Mouse (Mus musculus): Measurements from ENCODE around the gene Rab10. TPM values are rescaled to one million over a fixed set of nuclear protein-coding genes. Genes with fewer than 3 reads are reported as not detected.

The Rab10 gene
- polyA plus RNA-seq (2015; fragmentation: Nextera tagmentation; extraction: Ambion mirVana), result 59.8 and 60.8 TPM in 2 replicates

DNA sequence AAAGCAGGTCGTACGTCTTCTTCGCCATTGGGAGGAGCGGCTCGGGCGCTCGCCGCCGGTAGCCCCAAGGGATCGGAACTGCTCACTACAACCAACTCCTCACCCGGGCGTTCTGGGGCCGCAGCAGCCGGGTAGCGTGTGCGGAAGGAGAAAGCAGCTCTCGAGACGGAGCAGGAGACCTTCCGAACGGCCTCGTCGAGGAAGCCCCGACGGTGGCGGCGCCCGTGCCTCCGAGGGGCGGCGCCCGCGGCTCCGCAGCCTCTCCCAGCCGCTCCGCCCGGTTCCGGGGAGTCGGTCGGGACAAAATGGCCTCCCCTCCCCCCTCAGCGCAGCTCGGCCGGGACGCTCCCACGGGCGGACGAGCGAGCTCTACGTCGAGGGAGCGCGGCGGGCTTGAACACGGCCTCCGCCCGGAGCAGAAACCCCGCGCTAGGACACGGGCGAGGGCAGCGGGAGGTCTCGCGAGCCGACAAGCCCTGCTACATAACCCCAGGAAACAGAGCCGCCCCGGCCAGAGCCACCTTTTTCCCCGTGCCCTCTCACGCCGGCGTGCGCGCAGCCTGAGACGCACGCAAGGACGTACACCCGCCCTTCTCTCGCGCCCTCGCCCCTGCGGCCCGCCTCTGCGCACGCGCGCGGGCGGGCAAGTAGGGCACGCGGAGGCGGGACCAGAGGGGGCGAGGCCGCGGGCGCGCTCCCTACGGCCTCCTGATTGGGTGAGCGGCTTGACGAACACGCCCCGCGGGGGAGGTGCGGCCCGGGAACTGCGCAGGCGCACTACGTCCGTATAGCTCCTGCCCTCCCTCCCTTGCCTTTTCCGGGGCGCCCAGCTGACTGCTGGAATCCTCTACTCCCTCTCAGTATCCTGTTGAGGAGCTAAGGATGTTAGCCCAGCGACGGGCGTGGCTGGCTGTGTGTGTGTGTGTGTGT lies at the start of gene Rab10:
Gene Rab10, minus strand, starts transcription at position 579 of the 930 bp plus-strand sequence.
- H3K9ac ChIP-seq, result peak within 1 kb of the TSS; percentile 96
- WGBS, result under 1% methylated on average over 100 of the region's 111 CpGs

DNA sequence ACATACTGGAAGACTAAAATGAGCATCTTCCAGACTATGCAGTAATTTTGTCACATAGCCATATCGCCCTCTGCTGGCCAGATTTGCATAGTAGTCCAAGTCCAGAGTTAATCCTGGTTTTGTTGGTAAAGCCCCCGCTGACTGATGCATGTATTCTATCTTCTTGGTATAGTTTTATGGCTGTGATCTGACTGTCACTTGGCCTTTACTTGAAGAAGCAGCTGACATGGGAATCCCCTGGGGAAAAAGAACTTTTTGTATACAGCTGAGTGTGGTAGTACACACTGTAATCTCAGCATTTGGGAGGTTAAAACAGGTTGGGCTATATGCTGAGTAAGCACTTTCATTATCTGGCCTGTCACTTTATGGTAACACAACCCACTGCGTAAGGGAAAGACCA lies 49.5 kb upstream of the Rab10 start:
- Histone ChIP-seq H3K27me3 (replicated peaks) (no peaks in the 10 kb centered on the region), H3K4me3 (no peak overlapping the region), H3K27ac (replicated peaks) (no peak overlapping the region), H3K36me3 (no peaks in the 10 kb centered on the region), H3K9ac (no peak overlapping the region), H3K4me1 (no peaks in the 10 kb centered on the region), H3K9me3 (no peaks in the 10 kb centered on the region), H3K4me2 (0 out of 2 replicates have a peak overlapping the region, but pooled peaks have one; percentile 28)
- 22% methylated on average over 3 of the region's 3 CpGs for WGBS
- no peak for ATAC-seq (ENCODE audit: extremely low read depth, insufficient number of reproducible peaks, low FRiP score, low TSS enrichment)

More for the DNA sequence above, at the start of gene Rab10:
- no peaks in the 10 kb centered on the region for H3K9me3 ChIP-seq
- H3K27ac ChIP-seq (replicated peaks), result peak within 1 kb of the TSS; percentile 99
- no peaks in the 10 kb centered on the region for H3K36me3 ChIP-seq
- no peaks in the 10 kb centered on the region for H3K27me3 ChIP-seq (replicated peaks)
- peak within 1 kb of the TSS; percentile 90 for H3K4me2 ChIP-seq
- H3K4me3 ChIP-seq, result peak within 1 kb of the TSS; percentile 97
- peaks cover 33% of the 10 kb centered on the region for H3K4me1 ChIP-seq
- ATAC-seq (ENCODE audit: extremely low read depth, insufficient number of reproducible peaks, low FRiP score, low TSS enrichment), result peak; percentile 99

DNA sequence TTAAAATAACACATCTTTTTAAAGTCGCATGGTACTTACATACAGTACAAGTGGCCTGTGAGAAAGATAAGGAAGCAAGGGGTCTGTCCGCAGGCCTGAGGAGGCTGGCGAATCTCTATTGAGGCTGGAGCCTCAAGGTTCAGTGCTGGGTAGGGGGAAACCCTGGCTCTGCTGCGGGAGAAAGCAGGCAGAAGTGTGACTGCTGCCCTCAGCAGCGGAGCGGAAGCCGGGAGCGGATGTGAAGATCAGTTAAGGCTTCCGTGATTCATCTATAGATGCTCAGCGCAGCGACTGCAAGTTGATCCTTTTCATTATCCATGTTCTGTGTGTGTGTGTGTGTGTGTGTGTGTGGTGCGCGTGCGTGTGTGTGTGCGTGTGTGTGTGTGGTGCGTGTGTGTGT lies 47.1 kb upstream of the Rab10 start:
- no peak for ATAC-seq (ENCODE audit: extremely low read depth, insufficient number of reproducible peaks, low FRiP score, low TSS enrichment)
- H3K4me3 ChIP-seq, result peak overlapping the region; percentile 34
- H3K4me2 ChIP-seq, result peak overlapping the region; percentile 54
- no peaks in the 10 kb centered on the region for H3K27me3 ChIP-seq (replicated peaks)
- H3K9ac ChIP-seq, result peak overlapping the region; percentile 47
- H3K27ac ChIP-seq (replicated peaks), result no peak overlapping the region
- H3K36me3 ChIP-seq, result no peaks in the 10 kb centered on the region
- no peaks in the 10 kb centered on the region for H3K9me3 ChIP-seq
- WGBS, result 49% methylated on average over 16 of the region's 16 CpGs
- H3K4me1 ChIP-seq, result no peaks in the 10 kb centered on the region

DNA sequence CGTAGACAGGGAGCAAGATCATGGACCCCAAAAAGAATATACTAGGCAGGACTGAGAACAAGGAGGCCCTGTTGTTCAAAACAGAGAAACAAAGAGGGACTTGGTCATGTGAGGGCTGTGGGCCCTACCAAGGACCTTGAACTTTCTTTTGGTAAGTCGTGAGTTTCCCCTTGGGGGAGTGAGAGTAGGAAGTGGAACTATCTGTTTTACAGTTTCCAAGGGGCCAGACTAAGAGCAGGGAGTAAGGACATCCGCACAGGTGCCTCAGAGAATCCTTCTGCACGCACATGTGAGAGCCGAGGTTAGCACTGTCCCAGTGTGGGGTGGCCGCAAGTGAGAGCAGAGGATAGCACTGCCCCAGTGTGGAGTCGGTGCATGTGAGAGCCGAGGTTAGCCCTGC lies 45.3 kb upstream of the Rab10 start:
- no peak overlapping the region for H3K4me2 ChIP-seq
- H3K27me3 ChIP-seq (replicated peaks), result no peaks in the 10 kb centered on the region
- no peaks in the 10 kb centered on the region for H3K4me1 ChIP-seq
- WGBS, result 81% methylated on average over 8 of the region's 8 CpGs
- H3K36me3 ChIP-seq, result no peaks in the 10 kb centered on the region
- no peak overlapping the region for H3K4me3 ChIP-seq
- H3K27ac ChIP-seq (replicated peaks), result no peak overlapping the region
- no peak for ATAC-seq (ENCODE audit: extremely low read depth, insufficient number of reproducible peaks, low FRiP score, low TSS enrichment)
- no peak overlapping the region for H3K9ac ChIP-seq
- no peaks in the 10 kb centered on the region for H3K9me3 ChIP-seq

DNA sequence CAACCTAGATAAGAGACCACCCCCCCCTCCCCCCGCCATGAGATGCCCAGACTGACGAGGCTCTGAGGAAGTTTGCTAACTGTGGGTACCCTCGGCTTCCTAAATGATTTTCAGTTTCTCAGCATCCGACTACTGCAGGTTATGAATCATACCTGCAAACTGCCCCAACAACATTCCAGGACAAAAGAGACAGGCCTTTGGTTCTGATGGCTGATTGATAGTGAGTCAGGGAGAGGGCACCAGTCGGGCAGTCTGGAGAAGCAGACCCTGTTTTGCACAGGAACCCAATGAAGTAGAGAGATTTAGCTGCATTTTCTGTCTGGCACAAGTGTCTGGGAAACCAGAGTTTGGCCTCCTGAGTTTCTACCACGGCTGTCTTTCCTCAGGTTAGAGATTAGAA lies 42.4 kb upstream of the Rab10 start:
- no peak overlapping the region for H3K27ac ChIP-seq (replicated peaks)
- no peaks in the 10 kb centered on the region for H3K36me3 ChIP-seq
- H3K9me3 ChIP-seq, result no peaks in the 10 kb centered on the region
- H3K9ac ChIP-seq, result no peak overlapping the region
- ATAC-seq (ENCODE audit: extremely low read depth, insufficient number of reproducible peaks, low FRiP score, low TSS enrichment), result no peak
- no peaks in the 10 kb centered on the region for H3K4me1 ChIP-seq
- no peak overlapping the region for H3K4me3 ChIP-seq
- H3K27me3 ChIP-seq (replicated peaks), result no peaks in the 10 kb centered on the region
- WGBS, result 66% methylated on average over 6 of the region's 6 CpGs
- no peak overlapping the region for H3K4me2 ChIP-seq

DNA sequence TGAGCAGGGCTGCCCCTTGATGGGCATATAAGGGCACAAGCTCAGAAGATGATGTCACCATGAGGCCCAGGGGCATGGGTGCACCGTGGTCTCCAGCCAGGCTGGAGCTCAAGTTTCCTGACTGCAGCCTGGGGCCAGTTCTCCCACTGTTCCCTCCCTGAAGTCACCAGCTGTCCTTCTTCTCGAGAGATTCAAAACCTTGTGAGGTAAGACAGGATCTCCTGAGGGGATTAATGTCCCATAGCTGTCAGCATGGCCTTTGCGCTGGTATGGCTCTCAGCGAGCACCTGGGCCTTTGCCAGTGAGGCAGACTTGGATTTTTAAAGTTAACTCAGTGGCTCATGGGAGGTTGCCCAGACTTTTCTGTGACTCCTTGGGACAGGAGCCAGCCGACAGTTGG lies 40.4 kb upstream of the Rab10 start:
- 56% methylated on average over 5 of the region's 5 CpGs for WGBS

DNA sequence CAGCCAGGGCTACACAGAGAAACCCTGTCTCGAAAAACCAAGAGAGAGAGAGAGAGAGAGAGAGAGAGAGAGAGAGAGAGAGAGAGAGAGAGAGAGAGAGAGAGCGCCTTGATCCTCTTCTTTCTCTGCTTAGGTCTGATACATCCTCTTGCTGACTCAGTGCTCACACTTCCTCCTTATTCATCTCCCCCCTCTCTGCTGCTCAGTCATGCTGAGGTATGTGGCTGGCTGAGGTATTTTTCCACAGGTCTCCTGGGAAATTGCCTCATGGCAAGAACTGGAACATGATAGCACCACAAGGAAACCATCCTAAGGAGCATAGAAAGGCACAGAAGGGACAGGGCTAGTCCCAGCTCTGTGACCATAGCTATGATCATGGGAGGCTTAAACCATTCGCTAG lies 39.6 kb upstream of the Rab10 start:
- ATAC-seq (ENCODE audit: extremely low read depth, insufficient number of reproducible peaks, low FRiP score, low TSS enrichment), result no peak
- Histone ChIP-seq H3K9ac (no peak overlapping the region), H3K4me1 (no peaks in the 10 kb centered on the region), H3K36me3 (no peaks in the 10 kb centered on the region), H3K9me3 (no peaks in the 10 kb centered on the region), H3K4me3 (no peak overlapping the region), H3K27me3 (replicated peaks) (no peaks in the 10 kb centered on the region), H3K4me2 (no peak overlapping the region), H3K27ac (replicated peaks) (no peak overlapping the region)
- WGBS, result 80% methylated on average over 3 of the region's 3 CpGs

More for the DNA sequence above, 40.4 kb upstream of the Rab10 start:
- Histone ChIP-seq H3K4me1 (no peaks in the 10 kb centered on the region), H3K9ac (no peak overlapping the region), H3K9me3 (no peaks in the 10 kb centered on the region), H3K4me3 (no peak overlapping the region), H3K36me3 (no peaks in the 10 kb centered on the region), H3K27me3 (replicated peaks) (no peaks in the 10 kb centered on the region), H3K27ac (replicated peaks) (no peak overlapping the region), H3K4me2 (no peak overlapping the region)
- ATAC-seq (ENCODE audit: extremely low read depth, insufficient number of reproducible peaks, low FRiP score, low TSS enrichment), result no peak

DNA sequence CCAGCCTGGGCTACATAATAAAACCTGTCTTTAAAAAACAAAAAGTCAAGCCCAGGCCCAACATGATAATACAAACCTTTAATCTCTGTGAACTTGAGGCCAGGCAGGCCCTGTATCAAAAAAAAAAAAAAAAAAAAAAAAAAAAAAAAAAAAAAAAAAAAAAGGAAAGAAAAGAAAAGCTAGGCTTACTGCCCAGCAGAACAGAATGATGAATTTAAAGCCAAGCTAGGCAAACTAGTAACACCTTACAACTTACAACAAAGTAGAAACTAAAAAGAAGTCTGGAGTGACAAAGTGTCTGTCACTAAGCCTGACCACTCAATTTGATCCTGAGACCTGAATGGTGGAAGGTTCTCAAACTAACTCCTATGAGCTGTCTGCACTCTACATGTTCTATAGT lies 37.9 kb upstream of the Rab10 start:
- H3K4me3 ChIP-seq, result no peak overlapping the region
- no peak for ATAC-seq (ENCODE audit: extremely low read depth, insufficient number of reproducible peaks, low FRiP score, low TSS enrichment)

DNA sequence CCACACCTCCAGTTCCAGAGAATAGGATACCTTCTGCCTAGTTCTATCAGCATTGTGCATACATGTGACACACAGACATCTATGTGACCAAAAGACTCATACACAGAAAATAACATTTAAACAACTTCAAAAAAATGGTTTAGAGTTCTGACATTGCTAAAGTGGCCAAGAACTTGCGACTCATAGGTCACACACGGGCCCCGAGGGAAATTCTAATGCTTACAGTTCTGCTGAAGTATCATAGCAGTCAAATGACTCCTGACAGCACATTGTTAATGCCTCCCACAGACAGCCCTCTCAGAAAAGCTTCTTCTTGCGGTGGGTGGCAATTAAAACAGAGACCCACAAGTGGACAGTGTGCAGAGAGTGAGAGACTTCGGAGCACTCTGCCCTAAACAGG lies 35.3 kb upstream of the Rab10 start:
- Histone ChIP-seq H3K27ac (replicated peaks) (no peak overlapping the region), H3K9me3 (no peaks in the 10 kb centered on the region), H3K4me1 (no peaks in the 10 kb centered on the region), H3K36me3 (no peaks in the 10 kb centered on the region), H3K4me3 (no peak overlapping the region), H3K9ac (no peak overlapping the region), H3K4me2 (no peak overlapping the region), H3K27me3 (replicated peaks) (no peaks in the 10 kb centered on the region)
- WGBS, result 78% methylated on average over 5 of the region's 5 CpGs
- ATAC-seq (ENCODE audit: extremely low read depth, insufficient number of reproducible peaks, low FRiP score, low TSS enrichment), result no peak

More for the DNA sequence above, 37.9 kb upstream of the Rab10 start:
- no peaks in the 10 kb centered on the region for H3K27me3 ChIP-seq (replicated peaks)
- no peaks in the 10 kb centered on the region for H3K4me1 ChIP-seq
- H3K9me3 ChIP-seq, result no peaks in the 10 kb centered on the region
- H3K9ac ChIP-seq, result no peak overlapping the region
- H3K4me2 ChIP-seq, result no peak overlapping the region
- H3K27ac ChIP-seq (replicated peaks), result no peak overlapping the region
- no peaks in the 10 kb centered on the region for H3K36me3 ChIP-seq

DNA sequence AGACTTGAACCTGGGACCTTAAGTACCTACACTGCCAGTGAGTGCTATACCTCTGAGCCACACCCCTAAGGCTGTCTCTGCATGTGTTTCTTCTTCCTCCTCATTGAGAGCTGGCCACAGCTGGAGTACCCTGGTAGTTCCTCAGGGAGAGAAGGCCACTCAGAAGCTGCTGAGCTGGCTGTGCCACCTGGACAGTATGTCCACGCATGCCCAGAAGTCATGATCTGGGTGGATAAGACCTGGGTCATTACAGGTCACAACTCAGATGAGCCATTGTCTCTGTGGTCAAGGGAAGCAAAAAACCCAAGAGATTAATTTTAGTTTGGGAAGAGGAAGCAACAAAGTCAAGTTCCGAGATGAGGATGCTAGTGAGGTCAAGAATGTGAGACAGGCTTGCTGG lies 34.4 kb upstream of the Rab10 start:
- ATAC-seq (ENCODE audit: extremely low read depth, insufficient number of reproducible peaks, low FRiP score, low TSS enrichment), result no peak
- Histone ChIP-seq H3K27me3 (replicated peaks) (no peaks in the 10 kb centered on the region), H3K27ac (replicated peaks) (no peak overlapping the region), H3K4me3 (no peak overlapping the region), H3K9me3 (no peaks in the 10 kb centered on the region), H3K4me2 (no peak overlapping the region), H3K9ac (no peak overlapping the region), H3K4me1 (no peaks in the 10 kb centered on the region), H3K36me3 (no peaks in the 10 kb centered on the region)
- 81% methylated on average over 2 of the region's 2 CpGs for WGBS

DNA sequence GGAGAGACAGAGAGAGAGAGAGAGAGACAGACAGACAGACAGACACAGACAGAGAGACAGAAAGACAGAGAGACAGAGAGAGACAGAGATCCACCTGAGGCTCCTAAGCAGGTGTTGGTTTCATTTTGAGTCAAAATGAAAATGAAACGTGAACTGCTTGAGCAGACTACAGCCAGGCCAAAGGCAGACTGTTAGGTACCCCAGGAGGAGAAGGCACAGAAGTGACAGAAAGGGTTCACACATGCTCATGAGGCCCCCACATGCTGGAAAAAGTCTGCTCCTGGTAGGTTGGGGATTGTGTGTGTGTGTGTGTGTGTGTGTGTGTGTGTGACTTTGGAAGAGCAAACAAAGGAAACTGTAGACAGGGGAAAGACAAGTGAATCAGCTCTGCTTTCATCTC lies 29.2 kb upstream of the Rab10 start:
- WGBS, result 80% methylated on average over 1 of the region's 1 CpGs
- Histone ChIP-seq H3K4me1 (no peaks in the 10 kb centered on the region), H3K27ac (replicated peaks) (no peak overlapping the region), H3K36me3 (no peaks in the 10 kb centered on the region), H3K9ac (no peak overlapping the region), H3K4me3 (no peak overlapping the region), H3K9me3 (no peaks in the 10 kb centered on the region), H3K4me2 (no peak overlapping the region), H3K27me3 (replicated peaks) (no peaks in the 10 kb centered on the region)
- no peak for ATAC-seq (ENCODE audit: extremely low read depth, insufficient number of reproducible peaks, low FRiP score, low TSS enrichment)

DNA sequence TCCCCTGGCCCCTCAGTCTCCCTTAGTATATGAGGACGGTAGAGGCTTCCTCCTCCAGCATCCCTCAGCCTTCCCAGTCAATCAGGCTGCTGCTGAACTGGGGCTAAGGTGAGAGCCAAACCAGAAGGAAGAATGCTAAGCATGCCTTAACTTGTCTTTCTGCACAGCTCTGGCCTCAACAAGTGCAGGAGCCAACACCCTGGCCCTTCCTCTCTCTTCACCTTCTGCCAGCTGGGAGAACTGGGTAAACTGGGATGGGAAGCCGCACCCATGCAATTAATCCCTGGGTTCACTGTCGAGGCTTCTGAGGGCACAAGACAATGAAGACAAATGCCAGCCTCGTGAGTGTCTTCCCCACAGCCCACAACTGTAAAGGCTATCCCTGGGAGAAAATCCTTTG lies 19.9 kb upstream of the Rab10 start:
- Histone ChIP-seq H3K9ac (no peak overlapping the region), H3K9me3 (peaks cover 3% of the 10 kb centered on the region; the same call in 1 of the 2 replicates), H3K4me1 (no peaks in the 10 kb centered on the region), H3K4me3 (no peak overlapping the region), H3K27ac (replicated peaks) (no peak overlapping the region), H3K27me3 (replicated peaks) (no peaks in the 10 kb centered on the region), H3K4me2 (no peak overlapping the region), H3K36me3 (no peaks in the 10 kb centered on the region)
- WGBS, result 63% methylated on average over 4 of the region's 4 CpGs
- no peak for ATAC-seq (ENCODE audit: extremely low read depth, insufficient number of reproducible peaks, low FRiP score, low TSS enrichment)

Measured in heart, embryonic 13.5 days (tissue).